Mouse (Mus musculus) kidney, postnatal 25 days (tissue): ENCODE results near the gene BC003965.
"Not testable (repeated sequence)": the region's sequence is repeated elsewhere in the genome, so short reads cannot be mapped to it uniquely, and the experiment has no call there.

Experiments
- DNase-seq, 2 experiments: peaks; one replicate each; pipeline ENCODE4 v3.0.0; 2021; ENCODE audit warnings: mixed read lengths in 2 of 2

The BC003965 gene

GRCm38 (mm10) chr17:25219492-25220295 lies 35.3 kb downstream of the BC003965 start:
- no peak for DNase-seq

- no peak for DNase-seq
Observed at GRCm38 (mm10) chr17:25220746-25221145, 36.4 kb downstream of the BC003965 start.

- peak; percentile 86 to 93 for DNase-seq
Observed at GRCm38 (mm10) chr17:25221821-25222503, 37.6 kb downstream of the BC003965 start.

- DNase-seq, result not testable (repeated sequence)
Observed at GRCm38 (mm10) chr17:25222504-25222940, 38.2 kb downstream of the BC003965 start.

- no peak for DNase-seq
Observed at GRCm38 (mm10) chr17:25222951-25223601, 38.7 kb downstream of the BC003965 start.

GRCm38 (mm10) chr17:25224586-25225222 lies 40.4 kb downstream of the BC003965 start:
- no peak for DNase-seq

- no peak for DNase-seq
Observed at GRCm38 (mm10) chr17:25225659-25226058, 41.3 kb downstream of the BC003965 start.

GRCm38 (mm10) chr17:25227991-25228390 lies 43.6 kb downstream of the BC003965 start:
- peak; percentile 41 to 71 for DNase-seq

- peak; percentile 34 to 65 for DNase-seq
Observed at GRCm38 (mm10) chr17:25230014-25230655, 45.8 kb downstream of the BC003965 start.

GRCm38 (mm10) chr17:25230700-25231099 lies 46.3 kb downstream of the BC003965 start:
- peak; percentile 78 to 83 for DNase-seq

GRCm38 (mm10) chr17:25231621-25232020 lies 47.3 kb downstream of the BC003965 start:
- DNase-seq, result not testable (repeated sequence)

- DNase-seq, result peak in 1 of 2 experiments; percentile 38
Observed at GRCm38 (mm10) chr17:25235635-25236034, 51.3 kb downstream of the BC003965 start.
